Mouse (Mus musculus) embryonic facial prominence, embryonic 13.5 days (tissue): Measurements from ENCODE around the gene Agap1. TPM values are rescaled to one million over a fixed set of nuclear protein-coding genes. Genes with fewer than 3 reads are reported as not detected.
A peak's percentile ranks its signal among the peaks of the same experiment; 100 is the strongest.

ENCODE experiments used
- ATAC-seq: fragments of 200-750 bp; cut with Nextera tagmentation; 2 replicates; pipeline ENCODE4 v1.8.0; 2017; ENCODE audit warnings: low read depth; ENCODE audit not compliant: insufficient number of reproducible peaks, insufficient read depth, low FRiP score, low TSS enrichment
- H3K27ac ChIP-seq: fragments of 300-500 bp; sonication (generic); 2 replicates; pipeline ENCODE4 v1.5.1; 2015; ENCODE audit warnings: moderate library complexity, mild to moderate bottlenecking, inconsistent platforms
- H3K27me3 ChIP-seq: fragments of 300-500 bp; sonication (generic); 2 replicates; pipeline ENCODE4 v1.6.1; 2015; ENCODE audit warnings: mild to moderate bottlenecking, inconsistent platforms
- H3K36me3 ChIP-seq: fragments of 300-500 bp; sonication (generic); 2 replicates; pipeline ENCODE4 v1.6.1; 2015; ENCODE audit warnings: mild to moderate bottlenecking, inconsistent platforms
- H3K4me1 ChIP-seq: fragments of 300-500 bp; sonication (generic); 2 replicates; pipeline ENCODE4 v1.6.1; 2015; ENCODE audit warnings: inconsistent platforms
- H3K4me2 ChIP-seq: fragments of 300-500 bp; sonication (generic); 2 replicates; pipeline ENCODE4 v1.6.1; 2015; ENCODE audit warnings: moderate library complexity, mild to moderate bottlenecking, inconsistent platforms
- H3K4me3 ChIP-seq: fragments of 300-500 bp; sonication (generic); 2 replicates; pipeline ENCODE4 v1.5.1; 2015; ENCODE audit warnings: mild to moderate bottlenecking, inconsistent platforms
- H3K9ac ChIP-seq: fragments of 300-500 bp; sonication (generic); 2 replicates; pipeline ENCODE4 v1.6.1; 2015; ENCODE audit warnings: mild to moderate bottlenecking, inconsistent platforms
- H3K9me3 ChIP-seq: fragments of 300-500 bp; sonication (generic); 2 replicates; pipeline ENCODE4 v1.6.1; 2016; ENCODE audit warnings: inconsistent platforms
- WGBS: fragments of 180-500 bp; shearing (Covaris S2); methylation state at CpG from one replicate; pipeline ENCODE4 v1.1.7; 2015; ENCODE audit warnings: mixed read lengths; 5-methylcytosine and 5-hydroxymethylcytosine counted together
- polyA plus RNA-seq: library from polyadenylated mRNA; unstranded; fragments of >200 nt; fragmentation: Nextera tagmentation; extraction: Ambion mirVana; gene quantifications from 2 replicates; pipeline ENCODE4 v1.2.1, GENCODE M21; 2015

The Agap1 gene
- polyA plus RNA-seq, 1 experiment from 2014 or later, result 14.4 TPM

- Histone ChIP-seq H3K9ac (no peak overlapping the region), H3K27ac (no peak overlapping the region), H3K4me3 (no peak overlapping the region), H3K4me1 (peaks cover 13% of the 10 kb centered on the region), H3K36me3 (peaks cover 14% of the 10 kb centered on the region), H3K9me3 (no peaks in the 10 kb centered on the region), H3K27me3 (no peaks in the 10 kb centered on the region), H3K4me2 (no peak overlapping the region)
- 72% methylated on average over 17 of the region's 17 CpGs for WGBS
- ATAC-seq, result no peak
Observed at GRCm38 (mm10) chr1:89739067-89739774, 284.6 kb downstream of the Agap1 start.

GRCm38 (mm10) chr1:89739775-89740099 is 285.1 kb downstream of the Agap1 start:
- no peaks in the 10 kb centered on the region for H3K9me3 ChIP-seq
- no peak for ATAC-seq
- no peak overlapping the region for H3K4me3 ChIP-seq
- H3K27ac ChIP-seq, result no peak overlapping the region
- no peak overlapping the region for H3K9ac ChIP-seq
- H3K4me1 ChIP-seq, result peaks cover 9% of the 10 kb centered on the region; the same call in 1 of the 2 replicates
- WGBS, result 49% methylated on average over 3 of the region's 3 CpGs
- no peaks in the 10 kb centered on the region for H3K27me3 ChIP-seq
- H3K4me2 ChIP-seq, result no peak overlapping the region
- peaks cover 19% of the 10 kb centered on the region for H3K36me3 ChIP-seq

DNA sequence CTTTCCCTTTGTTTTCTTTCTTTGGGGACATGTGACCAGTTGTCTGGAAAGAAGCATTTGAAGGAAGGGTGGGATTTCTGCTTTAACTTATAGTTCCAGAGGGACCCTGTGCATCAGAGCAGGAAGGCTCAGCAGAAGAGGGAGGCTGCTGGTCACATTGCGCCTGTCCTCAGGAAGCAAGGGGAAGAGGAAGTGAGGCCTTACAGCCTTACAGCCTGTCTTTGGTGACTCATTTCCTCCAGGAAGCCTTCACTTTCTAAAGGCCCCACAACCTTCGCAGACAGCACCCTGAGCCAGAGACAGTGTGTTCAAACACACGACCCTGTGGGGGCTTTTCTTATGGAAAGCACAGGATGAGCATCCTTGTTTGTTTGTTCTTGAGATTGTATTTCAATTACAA is 287.8 kb downstream of the Agap1 start:
- no peak overlapping the region for H3K4me2 ChIP-seq
- no peaks in the 10 kb centered on the region for H3K27me3 ChIP-seq
- no peak overlapping the region for H3K4me3 ChIP-seq
- ATAC-seq, result no peak
- no peak overlapping the region for H3K9ac ChIP-seq
- 73% methylated on average over 3 of the region's 3 CpGs for WGBS
- H3K9me3 ChIP-seq, result no peaks in the 10 kb centered on the region
- H3K4me1 ChIP-seq, result peaks cover 9% of the 10 kb centered on the region; the same call in 1 of the 2 replicates
- peaks cover 25% of the 10 kb centered on the region for H3K36me3 ChIP-seq
- H3K27ac ChIP-seq, result no peak overlapping the region

- Histone ChIP-seq H3K4me3 (no peak overlapping the region), H3K36me3 (peaks cover 25% of the 10 kb centered on the region), H3K9ac (no peak overlapping the region), H3K4me2 (no peak overlapping the region), H3K4me1 (peaks cover 12% of the 10 kb centered on the region), H3K27me3 (no peaks in the 10 kb centered on the region), H3K27ac (no peak overlapping the region), H3K9me3 (no peaks in the 10 kb centered on the region)
- no peak for ATAC-seq
- WGBS, result 90% methylated on average over 3 of the region's 3 CpGs
Observed at GRCm38 (mm10) chr1:89746171-89746570, 291.6 kb downstream of the Agap1 start.

DNA sequence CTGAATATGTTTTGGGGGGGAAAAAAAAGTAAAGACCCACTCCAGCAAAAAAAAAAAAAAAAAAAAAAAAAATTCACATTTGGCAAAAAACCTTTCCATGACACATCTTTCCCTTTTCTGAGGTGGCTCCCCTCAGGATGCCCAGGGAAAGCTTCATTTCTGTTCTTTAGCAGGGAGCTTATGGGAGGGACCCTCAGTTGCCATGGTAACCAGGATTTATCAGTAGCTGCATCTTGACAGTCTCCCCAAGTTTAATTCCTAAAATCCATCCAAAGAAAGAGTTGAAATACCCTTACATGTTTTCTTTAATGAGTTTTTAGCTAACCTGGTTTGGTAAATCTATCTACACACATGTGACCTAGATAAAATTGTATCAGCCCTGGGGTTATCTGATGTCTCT is 295.1 kb downstream of the Agap1 start:
- no peak overlapping the region for H3K4me2 ChIP-seq
- no peaks in the 10 kb centered on the region for H3K9me3 ChIP-seq
- no peak overlapping the region for H3K4me3 ChIP-seq
- no peak overlapping the region for H3K9ac ChIP-seq
- no peaks in the 10 kb centered on the region for H3K27me3 ChIP-seq
- H3K4me1 ChIP-seq, result peaks cover 15% of the 10 kb centered on the region
- no peak overlapping the region for H3K27ac ChIP-seq
- ATAC-seq, result no peak
- peaks cover 8% of the 10 kb centered on the region for H3K36me3 ChIP-seq

GRCm38 (mm10) chr1:89750495-89750894 is 295.9 kb downstream of the Agap1 start:
- ATAC-seq, result no peak
- H3K4me3 ChIP-seq, result no peak overlapping the region
- H3K9ac ChIP-seq, result no peak overlapping the region

DNA sequence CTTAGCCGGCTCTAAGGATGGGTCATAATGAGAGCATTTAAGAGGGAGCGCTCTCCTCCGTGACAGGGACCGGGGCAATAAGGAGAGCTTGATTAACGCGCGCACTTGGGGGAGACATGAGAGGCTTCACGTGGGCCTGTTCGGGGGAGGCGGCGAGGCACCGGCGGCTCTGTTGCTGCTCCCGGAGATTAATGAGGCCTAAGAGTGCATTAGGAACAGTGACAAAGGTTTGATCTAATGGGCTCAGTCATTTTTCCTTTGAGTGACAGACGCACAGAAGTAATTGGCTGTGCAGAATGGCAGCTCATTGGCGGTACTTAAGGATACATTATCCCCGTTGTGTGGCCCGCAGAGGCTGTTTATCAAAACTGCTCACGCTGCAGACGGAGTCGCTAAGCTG is 296.3 kb downstream of the Agap1 start:
- 19% methylated on average over 21 of the region's 21 CpGs for WGBS
- no peak for ATAC-seq
- Histone ChIP-seq H3K36me3 (0 out of 2 replicates have a peak, but pooled peaks cover under 1% of the 10 kb centered on the region), H3K4me2 (peak overlapping the region; percentile 42), H3K27me3 (no peaks in the 10 kb centered on the region), H3K9me3 (no peaks in the 10 kb centered on the region), H3K27ac (no peak overlapping the region), H3K4me1 (peaks cover 15% of the 10 kb centered on the region), H3K4me3 (no peak overlapping the region), H3K9ac (no peak overlapping the region)

More at GRCm38 (mm10) chr1:89750495-89750894, 295.9 kb downstream of the Agap1 start:
- no peaks in the 10 kb centered on the region for H3K9me3 ChIP-seq
- H3K36me3 ChIP-seq, result 0 out of 2 replicates have a peak, but pooled peaks cover 3% of the 10 kb centered on the region
- H3K4me2 ChIP-seq, result peak overlapping the region; percentile 42
- H3K4me1 ChIP-seq, result peaks cover 15% of the 10 kb centered on the region
- no peaks in the 10 kb centered on the region for H3K27me3 ChIP-seq
- H3K27ac ChIP-seq, result no peak overlapping the region
- WGBS, result 10% methylated on average over 9 of the region's 9 CpGs

- ATAC-seq, result no peak
- Histone ChIP-seq H3K27ac (no peak overlapping the region), H3K9me3 (no peaks in the 10 kb centered on the region), H3K4me3 (no peak overlapping the region), H3K4me2 (peak overlapping the region; percentile 42), H3K9ac (no peak overlapping the region), H3K36me3 (no peaks in the 10 kb centered on the region), H3K4me1 (peaks cover 15% of the 10 kb centered on the region), H3K27me3 (no peaks in the 10 kb centered on the region)
- WGBS, result 71% methylated on average over 11 of the region's 11 CpGs
Observed at GRCm38 (mm10) chr1:89751344-89751743, 296.7 kb downstream of the Agap1 start.

GRCm38 (mm10) chr1:89752659-89753058 is 298.1 kb downstream of the Agap1 start:
- H3K9ac ChIP-seq, result no peak overlapping the region
- 94% methylated on average over 3 of the region's 3 CpGs for WGBS
- H3K4me3 ChIP-seq, result no peak overlapping the region
- H3K27me3 ChIP-seq, result no peaks in the 10 kb centered on the region
- ATAC-seq, result no peak
- no peak overlapping the region for H3K4me2 ChIP-seq
- H3K27ac ChIP-seq, result no peak overlapping the region
- H3K4me1 ChIP-seq, result peaks cover 15% of the 10 kb centered on the region
- H3K36me3 ChIP-seq, result no peaks in the 10 kb centered on the region
- no peaks in the 10 kb centered on the region for H3K9me3 ChIP-seq

GRCm38 (mm10) chr1:89755358-89755757 is 300.8 kb downstream of the Agap1 start:
- H3K27me3 ChIP-seq, result no peaks in the 10 kb centered on the region
- H3K36me3 ChIP-seq, result no peaks in the 10 kb centered on the region
- no peak for ATAC-seq
- H3K27ac ChIP-seq, result no peak overlapping the region
- H3K4me3 ChIP-seq, result no peak overlapping the region
- H3K9ac ChIP-seq, result no peak overlapping the region
- 65% methylated on average over 12 of the region's 12 CpGs for whole genome bisulfite sequencing
- H3K4me2 ChIP-seq, result no peak overlapping the region
- peaks cover 11% of the 10 kb centered on the region for H3K4me1 ChIP-seq
- H3K9me3 ChIP-seq, result no peaks in the 10 kb centered on the region

- 39% methylated on average over 8 of the region's 8 CpGs for WGBS
- Histone ChIP-seq H3K4me1 (peaks cover under 1% of the 10 kb centered on the region; the same call in 1 of the 2 replicates), H3K9me3 (no peaks in the 10 kb centered on the region), H3K4me3 (no peak overlapping the region), H3K9ac (no peak overlapping the region), H3K4me2 (no peak overlapping the region), H3K27me3 (no peaks in the 10 kb centered on the region), H3K27ac (no peak overlapping the region), H3K36me3 (no peaks in the 10 kb centered on the region)
- ATAC-seq, result no peak
Observed at GRCm38 (mm10) chr1:89756387-89756786, 301.8 kb downstream of the Agap1 start.

DNA sequence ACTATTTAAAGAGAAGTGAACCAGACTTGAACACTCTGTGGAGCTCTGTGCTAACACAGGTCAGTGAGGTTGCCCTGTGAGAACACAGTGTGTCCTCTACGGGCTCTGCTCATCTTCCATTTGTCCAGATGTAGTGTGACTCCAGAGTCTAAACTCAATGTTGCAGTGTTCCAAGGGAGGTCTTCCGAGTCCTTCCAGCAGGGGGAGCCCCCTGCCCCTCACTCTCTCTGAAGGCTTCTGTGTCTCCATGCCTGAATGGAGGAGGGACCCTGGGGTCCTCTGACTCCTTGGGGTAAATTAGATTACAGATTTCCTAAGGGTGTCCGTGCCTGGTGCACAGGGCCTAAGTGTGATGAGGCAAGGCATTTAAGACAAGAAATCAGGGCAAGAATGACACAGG is 302.9 kb downstream of the Agap1 start:
- Histone ChIP-seq H3K27ac (no peak overlapping the region), H3K9me3 (no peaks in the 10 kb centered on the region), H3K9ac (no peak overlapping the region), H3K27me3 (no peaks in the 10 kb centered on the region), H3K4me1 (peaks cover 6% of the 10 kb centered on the region; the same call in 1 of the 2 replicates), H3K4me2 (no peak overlapping the region), H3K4me3 (no peak overlapping the region), H3K36me3 (peaks cover 1% of the 10 kb centered on the region; the same call in 1 of the 2 replicates)
- no peak for ATAC-seq
- 53% methylated on average over 3 of the region's 3 CpGs for WGBS
